Mouse (Mus musculus) heart, embryonic 11.5 days (tissue): Measurements from ENCODE around the gene Abca12. TPM values are rescaled to one million over a fixed set of nuclear protein-coding genes. Genes with fewer than 3 reads are reported as not detected.

Experiments
- ATAC-seq: fragments of 200-750 bp; cut with Nextera tagmentation; replicated peaks from 2 replicates; pipeline ENCODE4 v1.8.0; 2017; ENCODE audit warnings: moderate library complexity; ENCODE audit not compliant: insufficient number of reproducible peaks, low FRiP score, low TSS enrichment
- H3K27ac ChIP-seq: fragments of 300-500 bp; sonication (generic); 2 replicates; pipeline ENCODE4 v1.5.1; 2014; ENCODE audit warnings: mild to moderate bottlenecking, low read depth, low read length
- H3K27me3 ChIP-seq: fragments of 300-500 bp; sonication (generic); 2 replicates; pipeline ENCODE4 v1.6.1; 2014; ENCODE audit warnings: mild to moderate bottlenecking, low read length, mixed read lengths; ENCODE audit not compliant: control insufficient read depth, insufficient read depth
- H3K36me3 ChIP-seq: fragments of 300-500 bp; sonication (generic); 2 replicates; pipeline ENCODE4 v1.6.1; 2014; ENCODE audit warnings: mild to moderate bottlenecking, low read length, moderate library complexity, mixed read lengths; ENCODE audit not compliant: control insufficient read depth, insufficient read depth
- H3K4me1 ChIP-seq: fragments of 300-500 bp; sonication (generic); 2 replicates; pipeline ENCODE4 v1.6.1; 2014; ENCODE audit warnings: low read length; ENCODE audit not compliant: control insufficient read depth, insufficient read depth
- H3K4me2 ChIP-seq: fragments of 300-500 bp; sonication (generic); 2 replicates; pipeline ENCODE4 v1.6.1; 2014; ENCODE audit warnings: mild to moderate bottlenecking, moderate library complexity
- H3K4me3 ChIP-seq: fragments of 300-500 bp; sonication (generic); 2 replicates; pipeline ENCODE4 v1.5.1; 2014; ENCODE audit warnings: low read depth, low read length
- H3K9ac ChIP-seq: fragments of 300-500 bp; sonication (generic); 2 replicates; pipeline ENCODE4 v1.6.1; 2014; ENCODE audit warnings: mild to moderate bottlenecking, low read depth, low read length, moderate library complexity
- H3K9me3 ChIP-seq: fragments of 300-500 bp; sonication (generic); replicated peaks from 2 replicates; pipeline ENCODE4 v1.6.1; 2016; ENCODE audit warnings: low read length; ENCODE audit not compliant: control insufficient read depth
- WGBS: fragments of 180-500 bp; shearing (Covaris S2); extraction: QIAGEN DNeasy Blood & Tissue Kit; methylation state at CpG from one replicate; pipeline ENCODE4 v1.1.7; 2014; ENCODE audit not compliant: insufficient replicate concordance; 5-methylcytosine and 5-hydroxymethylcytosine counted together
- polyA plus RNA-seq: library from polyadenylated mRNA; unstranded; fragments of >200 nt; fragmentation: Nextera tagmentation; extraction: Ambion mirVana; gene quantifications from 2 replicates; pipeline ENCODE4 v1.2.1, GENCODE M21; 2014

Abca12 gene
- polyA plus RNA-seq, 1 experiment from 2014 or later, result 0.06 TPM

GRCm38 (mm10) chr1:71307362-71307761, 107.3 kb downstream of the Abca12 start:
- WGBS, result 39% methylated on average over 2 of the region's 2 CpGs
- H3K27ac ChIP-seq, result no peak overlapping the region
- peaks cover 6% of the 10 kb centered on the region for H3K4me1 ChIP-seq
- no peak overlapping the region for H3K4me3 ChIP-seq
- ATAC-seq, result 0 out of 2 replicates have a peak, but pooled peaks have one; percentile 49
- H3K4me2 ChIP-seq, result no peak overlapping the region
- no peak overlapping the region for H3K9ac ChIP-seq
- no peaks in the 10 kb centered on the region for H3K27me3 ChIP-seq
- no peaks in the 10 kb centered on the region for H3K9me3 ChIP-seq
- H3K36me3 ChIP-seq, result no peaks in the 10 kb centered on the region

DNA sequence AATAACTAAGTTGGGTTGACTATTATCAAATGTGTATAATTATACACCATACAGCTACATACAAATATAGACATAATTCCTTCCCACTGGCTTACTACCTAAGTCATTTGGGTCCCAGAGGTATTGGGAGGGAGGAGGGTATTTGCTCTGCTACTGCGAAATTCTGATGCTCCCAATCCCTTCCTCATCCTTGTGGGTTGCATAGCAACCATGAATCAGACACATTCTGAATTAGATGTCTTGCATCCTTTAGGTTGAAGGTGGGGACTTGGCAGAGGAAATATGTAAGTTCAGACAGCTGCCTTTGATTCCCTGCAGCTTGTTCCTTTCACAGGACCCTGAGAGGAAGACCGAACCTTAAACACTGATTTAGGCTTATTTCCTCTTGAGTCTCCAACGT, 108.5 kb downstream of the Abca12 start:
- no peak overlapping the region for H3K27ac ChIP-seq
- H3K9me3 ChIP-seq, result no peaks in the 10 kb centered on the region

DNA sequence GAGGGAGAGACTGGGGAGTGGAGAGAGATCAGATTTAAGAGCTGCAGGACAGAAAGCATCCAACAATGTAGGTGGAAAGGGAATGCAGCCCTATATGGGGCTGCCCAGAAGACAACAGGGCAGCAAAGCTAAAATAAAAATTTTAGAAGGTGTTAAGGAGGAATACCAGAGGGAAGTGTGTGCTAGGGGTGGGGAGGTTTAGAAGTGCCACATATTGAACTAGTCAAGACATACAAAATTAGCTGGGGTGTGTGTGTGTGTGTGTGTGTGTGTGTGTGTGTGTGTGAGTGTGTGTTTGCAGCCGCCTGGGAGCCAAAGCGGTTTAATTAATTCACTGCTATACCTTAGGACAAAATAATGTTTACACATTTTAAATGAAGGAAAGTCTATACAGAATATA, 110.1 kb downstream of the Abca12 start:
- H3K4me1 ChIP-seq, result peaks cover 6% of the 10 kb centered on the region
- no peak for ATAC-seq
- no peak overlapping the region for H3K9ac ChIP-seq
- H3K4me3 ChIP-seq, result no peak overlapping the region
- no peaks in the 10 kb centered on the region for H3K9me3 ChIP-seq
- no peaks in the 10 kb centered on the region for H3K36me3 ChIP-seq
- no peaks in the 10 kb centered on the region for H3K27me3 ChIP-seq
- WGBS, result 70% methylated on average over 2 of the region's 2 CpGs
- H3K4me2 ChIP-seq, result no peak overlapping the region
- no peak overlapping the region for H3K27ac ChIP-seq

More for the DNA sequence above, 108.5 kb downstream of the Abca12 start:
- 47% methylated on average over 3 of the region's 3 CpGs for WGBS
- no peaks in the 10 kb centered on the region for H3K27me3 ChIP-seq
- H3K9ac ChIP-seq, result no peak overlapping the region
- H3K4me1 ChIP-seq, result peaks cover 6% of the 10 kb centered on the region
- H3K36me3 ChIP-seq, result no peaks in the 10 kb centered on the region
- ATAC-seq, result no peak
- H3K4me3 ChIP-seq, result no peak overlapping the region
- no peak overlapping the region for H3K4me2 ChIP-seq

DNA sequence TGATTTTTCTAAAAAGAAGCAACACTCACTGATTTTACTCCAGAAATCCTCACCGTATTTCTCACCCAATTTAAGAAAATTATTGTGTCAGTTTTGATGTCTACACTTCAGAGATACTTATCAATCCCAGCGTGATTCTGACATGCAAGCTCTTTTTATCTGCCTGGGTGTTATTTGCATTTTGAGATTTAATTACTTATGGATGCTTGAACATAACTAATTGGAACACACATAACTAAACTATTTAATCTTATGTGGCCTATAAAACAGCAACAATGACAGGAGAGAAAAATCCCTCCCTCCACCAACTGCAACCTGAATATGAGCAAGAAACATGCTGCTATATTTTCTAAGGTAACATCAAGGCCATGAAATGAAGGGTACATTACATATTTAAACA, 117.7 kb downstream of the Abca12 start:
- Histone ChIP-seq H3K9ac (no peak overlapping the region), H3K27ac (no peak overlapping the region), H3K36me3 (no peaks in the 10 kb centered on the region), H3K4me1 (no peaks in the 10 kb centered on the region), H3K27me3 (no peaks in the 10 kb centered on the region), H3K4me2 (no peak overlapping the region), H3K4me3 (no peak overlapping the region), H3K9me3 (no peaks in the 10 kb centered on the region)
- no peak for ATAC-seq
- 68% methylated on average over 2 of the region's 2 CpGs for WGBS

DNA sequence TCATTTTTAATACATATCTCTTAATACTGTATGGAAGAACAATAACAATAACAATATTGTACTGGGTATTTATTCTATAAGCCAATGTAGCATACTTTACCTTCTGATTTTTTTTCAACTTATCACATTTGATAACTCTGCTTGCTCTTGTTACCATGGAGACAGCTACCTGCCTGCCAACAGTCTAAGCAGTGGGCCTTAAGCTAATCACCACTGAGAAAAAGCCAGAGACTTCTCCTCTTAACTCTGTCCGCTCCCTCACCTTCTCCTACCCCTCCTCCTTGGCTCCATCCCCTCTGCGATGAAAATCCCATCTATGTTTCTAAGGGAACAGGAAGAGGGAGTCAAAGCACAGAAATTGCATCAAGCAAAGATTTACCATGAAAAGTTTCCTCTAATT, 118.1 kb downstream of the Abca12 start:
- 54% methylated on average over 2 of the region's 2 CpGs for WGBS
- Histone ChIP-seq H3K4me2 (no peak overlapping the region), H3K27me3 (no peaks in the 10 kb centered on the region), H3K9ac (no peak overlapping the region), H3K9me3 (no peaks in the 10 kb centered on the region), H3K27ac (no peak overlapping the region), H3K4me3 (no peak overlapping the region), H3K4me1 (no peaks in the 10 kb centered on the region), H3K36me3 (no peaks in the 10 kb centered on the region)
- ATAC-seq, result no peak

- H3K9me3 ChIP-seq, result no peaks in the 10 kb centered on the region
- ATAC-seq, result no peak
- no peak overlapping the region for H3K4me2 ChIP-seq
- H3K4me3 ChIP-seq, result no peak overlapping the region
- no peak overlapping the region for H3K9ac ChIP-seq
- H3K36me3 ChIP-seq, result no peaks in the 10 kb centered on the region
- WGBS, result 82% methylated on average over 3 of the region's 3 CpGs
- no peaks in the 10 kb centered on the region for H3K27me3 ChIP-seq
- H3K4me1 ChIP-seq, result no peaks in the 10 kb centered on the region
- no peak overlapping the region for H3K27ac ChIP-seq
These were observed 122.8 kb downstream of the Abca12 start for GRCm38 (mm10) chr1:71291917-71292316.

- Histone ChIP-seq H3K4me1 (no peaks in the 10 kb centered on the region), H3K4me3 (no peak overlapping the region), H3K36me3 (no peaks in the 10 kb centered on the region), H3K27ac (no peak overlapping the region), H3K4me2 (no peak overlapping the region), H3K9ac (no peak overlapping the region), H3K27me3 (no peaks in the 10 kb centered on the region), H3K9me3 (no peaks in the 10 kb centered on the region)
- 23% methylated on average over 5 of the region's 5 CpGs for WGBS
- no peak for ATAC-seq
These were observed 125.2 kb downstream of the Abca12 start for GRCm38 (mm10) chr1:71289511-71289910.

DNA sequence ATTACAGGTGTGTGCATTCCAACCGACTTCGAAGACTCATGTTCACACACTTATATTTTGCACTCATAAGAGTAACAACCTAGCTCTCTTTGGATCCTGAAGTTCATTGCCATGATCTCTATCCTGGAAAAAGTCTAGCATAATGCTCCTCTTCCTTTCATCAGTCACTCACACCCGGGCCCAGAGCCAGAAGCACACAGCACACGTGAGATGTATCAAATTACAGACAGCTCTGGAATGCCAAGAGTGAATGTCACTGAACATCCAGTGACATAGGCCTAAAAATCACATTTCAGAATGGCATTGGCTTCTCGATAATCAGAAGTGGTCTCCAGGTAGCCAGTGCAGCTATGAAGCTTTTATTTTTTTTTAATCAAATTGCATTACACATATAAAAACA, 137.8 kb downstream of the Abca12 start:
- ATAC-seq, result no peak
- H3K36me3 ChIP-seq, result no peaks in the 10 kb centered on the region
- 41% methylated on average over 5 of the region's 5 CpGs for WGBS
- no peak overlapping the region for H3K4me2 ChIP-seq
- H3K4me1 ChIP-seq, result peaks cover 3% of the 10 kb centered on the region; the same call in 1 of the 2 replicates
- no peak overlapping the region for H3K9ac ChIP-seq
- H3K9me3 ChIP-seq, result no peaks in the 10 kb centered on the region
- no peaks in the 10 kb centered on the region for H3K27me3 ChIP-seq
- H3K4me3 ChIP-seq, result no peak overlapping the region
- no peak overlapping the region for H3K27ac ChIP-seq

DNA sequence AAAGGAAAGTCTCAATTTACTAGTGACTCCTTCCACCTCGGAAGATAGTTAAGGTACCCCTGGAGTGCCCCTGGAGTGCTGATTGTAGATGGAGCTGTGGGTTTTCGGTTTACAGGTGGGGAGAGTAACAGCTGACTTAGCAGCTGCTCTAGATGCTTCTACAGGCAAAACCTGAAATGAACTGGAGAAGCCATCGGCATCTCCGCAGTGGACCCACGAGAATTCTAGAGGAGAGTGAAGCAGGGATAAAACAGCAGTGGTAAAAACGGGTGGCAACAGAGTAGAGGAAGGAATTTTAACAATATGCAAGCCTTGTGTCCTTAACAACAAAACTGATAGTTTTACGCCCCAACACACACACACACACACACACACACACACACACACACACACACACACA, 142.2 kb downstream of the Abca12 start:
- no peak overlapping the region for H3K4me2 ChIP-seq
- H3K4me1 ChIP-seq, result peaks cover 3% of the 10 kb centered on the region; the same call in 1 of the 2 replicates
- H3K36me3 ChIP-seq, result no peaks in the 10 kb centered on the region
- WGBS, result 70% methylated on average over 7 of the region's 7 CpGs
- ATAC-seq, result no peak
- H3K9me3 ChIP-seq, result no peaks in the 10 kb centered on the region
- H3K4me3 ChIP-seq, result no peak overlapping the region
- H3K9ac ChIP-seq, result no peak overlapping the region
- no peaks in the 10 kb centered on the region for H3K27me3 ChIP-seq
- H3K27ac ChIP-seq, result no peak overlapping the region
